Mouse (Mus musculus): ENCODE results near the gene Tmed10.

Tmed10 gene

GRCm38 (mm10) chr12:85305247-85305892, 69.3 kb downstream of the Tmed10 start:
- DNase-seq: peak; percentile 88

GRCm38 (mm10) chr12:85304725-85305124, 69.9 kb downstream of the Tmed10 start:
- DNase-seq: no peak

- DNase-seq: no peak
Observed at GRCm38 (mm10) chr12:85303256-85303655, 71.4 kb downstream of the Tmed10 start.

- no peak for DNase-seq
Observed at GRCm38 (mm10) chr12:85298835-85299180, 75.8 kb downstream of the Tmed10 start.

- no peak for DNase-seq
Observed at GRCm38 (mm10) chr12:85298127-85298834, 76.4 kb downstream of the Tmed10 start.

- peak; percentile 22 for DNase-seq
Observed at GRCm38 (mm10) chr12:85297345-85297997, 77.2 kb downstream of the Tmed10 start.

GRCm38 (mm10) chr12:85296915-85297314, 77.7 kb downstream of the Tmed10 start:
- no peak for DNase-seq

- no peak for DNase-seq
Observed at GRCm38 (mm10) chr12:85295506-85295905, 79.1 kb downstream of the Tmed10 start.

- DNase-seq: no peak
Observed at GRCm38 (mm10) chr12:85292906-85293305, 81.7 kb downstream of the Tmed10 start.

- no peak for DNase-seq
Observed at GRCm38 (mm10) chr12:85292288-85292687, 82.4 kb downstream of the Tmed10 start.

GRCm38 (mm10) chr12:85291541-85291940, 83.1 kb downstream of the Tmed10 start:
- no peak for DNase-seq

- DNase-seq: no peak
Observed at GRCm38 (mm10) chr12:85290633-85291032, 84.0 kb downstream of the Tmed10 start.
